Mouse (Mus musculus) embryonic fibroblast, embryonic 13.5 days (primary cell): Measurements from ENCODE around the gene Uhrf1. TPM values are rescaled to one million over a fixed set of nuclear protein-coding genes. Genes with fewer than 3 reads are reported as not detected.

Source experiments
- H3K27ac ChIP-seq: 2 replicates; pipeline ENCODE4 v1.5.1; 2012; ENCODE audit warnings: low read length, control low read depth, inconsistent platforms; ENCODE audit not compliant: insufficient read depth
- H3K4me1 ChIP-seq: 2 replicates; pipeline ENCODE4 v1.6.1; 2011; ENCODE audit warnings: low read length; ENCODE audit not compliant: control insufficient read depth, insufficient read depth
- H3K4me3 ChIP-seq: 2 replicates; pipeline ENCODE4 v1.5.1; 2011; ENCODE audit warnings: mild to moderate bottlenecking, control low read depth, low read length; ENCODE audit not compliant: insufficient read depth
- CTCF ChIP-seq: IDR thresholded peaks from 2 replicates; pipeline ENCODE4 v1.5.1; 2011; ENCODE audit warnings: mild to moderate bottlenecking, control low read depth, low read length, moderate library complexity, borderline replicate concordance; ENCODE audit not compliant: insufficient read depth
- POLR2A ChIP-seq: IDR thresholded peaks from 2 replicates; pipeline ENCODE4 v1.6.1; 2011; ENCODE audit warnings: low read depth, mild to moderate bottlenecking, control low read depth, low read length, moderate library complexity
- polyA plus RNA-seq: library from polyadenylated mRNA; stranded (reverse); fragments of >200 nt; gene quantifications from 2 replicates; pipeline ENCODE4 v1.2.4, GENCODE M21; 2011; ENCODE audit warnings: low read depth; ENCODE audit not compliant: missing spikeins, insufficient read length

Gene Uhrf1
- polyA plus RNA-seq, 1 experiment: 50.2 TPM

DNA sequence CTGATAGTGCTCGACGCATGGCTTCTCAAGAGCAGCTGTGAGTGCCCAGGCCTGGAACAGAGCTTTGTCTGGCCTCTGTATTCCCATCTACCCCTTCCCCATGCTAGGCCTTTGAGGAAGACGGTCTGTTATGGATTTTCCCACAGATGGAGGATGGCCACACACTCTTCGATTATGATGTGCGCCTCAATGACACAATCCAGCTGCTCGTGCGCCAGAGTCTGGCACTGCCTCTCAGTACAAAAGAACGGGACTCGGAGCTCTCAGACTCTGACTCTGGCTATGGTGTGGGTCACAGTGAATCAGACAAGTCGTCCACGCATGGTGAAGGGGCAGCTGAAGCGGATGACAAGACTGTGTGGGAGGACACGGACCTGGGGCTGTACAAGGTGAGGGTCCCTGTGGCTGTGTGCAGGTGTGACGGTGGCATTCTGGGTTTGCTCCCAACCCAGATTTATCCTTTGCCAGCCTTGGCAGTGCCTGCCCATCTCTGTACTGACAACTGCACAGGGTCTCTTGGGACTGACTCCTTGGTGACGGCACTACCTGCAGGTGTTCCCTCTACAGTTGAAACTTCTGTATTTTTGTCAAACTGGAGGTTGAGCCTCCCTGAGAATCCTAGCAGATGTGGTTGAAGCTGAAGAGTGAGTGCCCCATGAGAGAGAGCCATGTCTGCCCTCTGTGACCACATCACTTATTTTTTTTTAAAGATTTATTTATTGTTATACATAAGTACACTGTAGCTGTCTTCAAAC is 6.2 kb downstream of the Uhrf1 start:
- H3K27ac ChIP-seq: no peak overlapping the region
- no peaks in the 10 kb centered on the region for H3K4me1 ChIP-seq
- TF ChIP-seq CTCF (no peak), POLR2A (no peak)

DNA sequence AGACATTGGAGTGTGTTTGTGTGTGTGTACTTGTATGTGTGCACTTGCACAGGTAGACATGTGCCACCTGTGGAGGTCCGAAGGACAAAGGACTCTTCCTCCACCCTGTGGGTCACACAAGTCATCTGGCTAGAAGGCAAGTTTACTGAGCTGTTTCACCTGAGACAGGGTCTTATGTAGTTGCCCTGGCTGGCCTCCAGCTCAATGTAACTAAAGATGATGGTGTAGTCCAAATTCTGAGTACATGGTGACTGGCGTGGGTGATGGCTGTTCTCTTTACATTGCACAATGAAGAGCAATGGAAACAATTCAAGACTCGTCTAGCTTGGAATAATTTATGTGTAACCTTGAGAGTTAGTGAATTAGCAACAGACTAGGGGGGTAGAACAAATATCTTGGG is 21.3 kb downstream of the Uhrf1 start:
- TF ChIP-seq CTCF (no peak), POLR2A (no peak)
- Histone ChIP-seq H3K4me3 (no peak overlapping the region), H3K4me1 (peaks cover 4% of the 10 kb centered on the region; the same call in 1 of the 2 replicates), H3K27ac (no peak overlapping the region)

More for the DNA sequence above, 6.2 kb downstream of the Uhrf1 start:
- no peak overlapping the region for H3K4me3 ChIP-seq

DNA sequence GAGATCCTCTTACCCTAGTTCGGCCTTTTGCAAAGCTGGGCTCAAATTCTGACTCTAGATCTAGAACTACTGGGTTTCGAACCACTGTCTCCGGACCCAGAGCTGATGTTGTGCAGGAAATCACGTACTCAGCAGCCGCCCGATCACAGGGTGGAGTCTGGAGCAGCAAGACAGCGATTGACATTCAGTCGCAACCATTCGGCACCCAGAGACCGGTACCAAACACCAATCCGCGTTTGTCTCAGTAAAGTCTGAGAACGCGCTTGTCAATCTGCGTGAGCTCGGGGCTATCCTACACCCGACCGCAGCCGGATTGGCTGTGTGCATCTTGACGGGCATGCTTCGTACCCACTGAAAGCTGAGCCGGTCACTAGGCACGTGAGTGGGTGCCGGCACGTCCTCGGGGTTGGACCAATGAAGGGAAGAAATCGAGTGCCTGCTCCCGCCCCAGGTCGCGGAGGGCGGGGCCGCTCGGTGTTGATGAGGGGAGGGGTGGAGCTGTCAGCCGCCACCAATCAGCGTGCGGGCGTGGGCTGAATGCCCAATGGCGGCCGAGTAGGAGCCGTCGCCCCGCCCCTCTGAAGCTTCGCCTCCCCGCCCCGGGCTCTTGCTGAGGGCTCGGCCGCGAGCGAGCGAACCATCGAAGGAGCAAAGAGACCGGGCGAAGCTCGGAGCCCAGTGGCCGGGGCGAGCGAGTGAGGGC is 22.5 kb downstream of the Uhrf1 start, which contains the start of gene Kdm4b:
Gene Kdm4b, plus strand, starts transcription at position 613 of the 703 bp plus-strand sequence.
- H3K4me3 ChIP-seq: peak within 1 kb of the TSS; percentile 75
- H3K27ac ChIP-seq: peak within 1 kb of the TSS; percentile 56
- H3K4me1 ChIP-seq: peaks cover 4% of the 10 kb centered on the region; the same call in 1 of the 2 replicates
- TF ChIP-seq POLR2A (peak; percentile 71), CTCF (no peak)

DNA sequence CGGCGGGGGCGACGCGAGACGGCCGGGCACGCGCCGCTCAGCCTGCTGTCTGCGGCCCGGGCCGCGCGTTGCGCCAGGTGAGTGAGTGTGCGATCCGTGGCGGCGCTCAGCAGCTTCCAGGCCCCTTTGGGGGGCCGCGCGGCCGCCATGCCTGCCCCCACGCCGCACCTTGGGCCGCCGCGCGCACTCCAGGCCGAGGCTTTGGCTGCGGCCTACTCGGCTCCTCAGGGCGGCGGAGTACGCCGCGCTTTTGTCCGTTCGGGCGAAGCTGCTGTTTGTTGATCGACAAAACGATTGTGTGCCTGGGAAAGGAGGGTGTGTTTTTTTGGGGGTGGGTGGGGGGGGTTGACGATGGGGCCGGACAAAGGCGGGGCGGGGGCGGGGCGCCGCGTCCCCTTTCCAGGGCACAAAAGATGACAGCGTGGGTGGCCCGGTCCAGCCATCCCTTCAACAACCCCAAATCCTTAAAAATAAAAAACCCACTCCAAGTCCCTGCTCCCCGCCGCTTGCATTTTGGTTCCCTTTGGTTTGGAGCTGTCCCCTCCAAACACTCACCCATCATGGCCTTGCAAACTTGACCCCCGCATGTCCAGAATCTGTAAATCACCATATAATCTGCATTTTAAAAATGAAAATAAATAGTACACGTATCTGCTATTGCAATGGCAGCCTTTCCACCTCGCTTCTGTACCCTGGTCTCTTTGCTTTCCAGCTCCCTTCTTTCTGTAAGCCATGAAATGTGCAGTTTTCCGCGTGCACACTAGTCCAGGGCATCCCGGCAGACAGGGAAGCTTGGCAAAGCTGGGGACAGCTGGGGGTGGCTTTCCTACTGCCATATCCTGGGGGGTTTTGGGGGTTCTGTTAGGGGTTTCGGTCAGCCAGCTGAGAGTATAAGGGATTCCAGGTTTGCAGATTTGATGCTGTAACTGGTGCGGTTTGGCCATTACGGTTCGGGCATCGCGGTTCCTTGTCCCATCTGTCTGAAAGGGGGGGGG is 23.3 kb downstream of the Uhrf1 start:
- H3K4me3 ChIP-seq: peak overlapping the region; percentile 75
- TF ChIP-seq CTCF (no peak), POLR2A (no peak)
- H3K4me1 ChIP-seq: peaks cover 4% of the 10 kb centered on the region; the same call in 1 of the 2 replicates
- peak overlapping the region; percentile 30; the same call in 1 of the 2 replicates for H3K27ac ChIP-seq

DNA sequence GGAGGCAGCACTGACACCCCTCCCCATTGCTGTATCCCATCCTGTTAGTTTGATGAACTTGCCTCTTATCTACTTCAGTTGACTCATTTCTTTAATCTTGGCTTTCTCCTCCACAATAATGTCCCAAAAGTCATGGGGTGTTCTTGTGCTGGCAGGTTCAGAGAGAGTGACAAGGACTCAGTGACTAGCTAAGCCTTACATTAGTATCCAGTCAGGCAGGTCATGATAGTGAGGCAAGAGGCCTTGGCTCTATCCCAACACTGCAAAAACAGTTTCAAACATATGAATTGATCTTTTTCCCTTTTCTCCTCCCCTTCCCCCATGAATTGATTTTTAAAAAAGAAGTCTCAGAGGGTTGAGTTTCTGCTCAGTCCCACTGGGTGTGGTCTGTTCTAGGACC is 26.1 kb downstream of the Uhrf1 start:
- Histone ChIP-seq H3K4me3 (no peak overlapping the region), H3K27ac (no peak overlapping the region), H3K4me1 (peaks cover 4% of the 10 kb centered on the region; the same call in 1 of the 2 replicates)
- TF ChIP-seq CTCF (no peak), POLR2A (no peak)

GRCm38 (mm10) chr17:56330345-56330744 is 27.2 kb downstream of the Uhrf1 start:
- no peak overlapping the region for H3K27ac ChIP-seq
- peaks cover 7% of the 10 kb centered on the region; the same call in 1 of the 2 replicates for H3K4me1 ChIP-seq
- no peak overlapping the region for H3K4me3 ChIP-seq
- TF ChIP-seq CTCF (no peak), POLR2A (no peak)

DNA sequence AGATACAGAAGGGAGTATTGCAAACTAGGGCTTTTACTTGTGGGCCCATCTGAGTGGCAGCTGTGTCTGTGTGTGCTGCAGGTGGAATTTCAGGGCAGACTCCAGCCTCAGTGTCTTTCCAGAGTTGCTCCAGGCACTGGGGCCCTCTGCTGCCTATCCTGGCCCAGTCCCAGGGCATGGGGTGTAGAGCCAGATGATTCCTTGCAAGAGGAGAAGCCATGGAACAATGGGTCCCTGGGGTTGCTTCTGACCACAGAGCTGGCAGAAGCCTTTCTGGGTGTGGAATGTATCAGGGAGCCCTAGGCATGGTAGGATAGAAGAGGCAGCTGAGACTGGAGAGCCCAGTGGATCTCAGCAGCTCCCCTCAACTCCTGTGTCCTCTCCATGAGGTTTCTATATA is 28.1 kb downstream of the Uhrf1 start:
- no peak overlapping the region for H3K4me3 ChIP-seq
- TF ChIP-seq CTCF (no peak), POLR2A (no peak)
- H3K27ac ChIP-seq: no peak overlapping the region
- H3K4me1 ChIP-seq: peaks cover 7% of the 10 kb centered on the region; the same call in 1 of the 2 replicates

DNA sequence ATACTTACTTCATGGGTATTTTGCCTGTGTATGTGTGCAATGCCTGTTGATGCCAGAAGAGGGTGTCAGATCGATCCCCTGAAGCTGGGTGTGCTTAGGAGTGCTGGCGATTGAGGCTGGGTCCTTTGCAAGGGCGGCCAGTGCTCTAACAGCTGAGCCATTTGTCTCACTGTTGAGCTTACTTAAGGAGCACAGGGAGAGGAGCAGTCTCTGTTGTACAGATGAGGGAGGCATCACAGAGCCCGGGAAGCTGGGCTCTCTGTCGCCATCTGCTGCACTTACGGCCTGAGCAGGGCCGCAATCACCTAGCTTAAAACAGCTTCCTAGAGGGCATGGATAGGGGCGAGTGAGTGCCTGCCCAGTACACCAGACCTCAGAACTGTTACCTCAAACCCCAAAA is 29.9 kb downstream of the Uhrf1 start:
- H3K4me1 ChIP-seq: 0 out of 2 replicates have a peak, but pooled peaks cover 3% of the 10 kb centered on the region
- no peak for TF ChIP-seq POLR2A
- TF ChIP-seq CTCF: peak; percentile 25; the same call in 1 of the 2 replicates
- H3K4me3 ChIP-seq: no peak overlapping the region
- H3K27ac ChIP-seq: no peak overlapping the region

- Histone ChIP-seq H3K4me1 (0 out of 2 replicates have a peak, but pooled peaks cover 3% of the 10 kb centered on the region), H3K4me3 (no peak overlapping the region), H3K27ac (no peak overlapping the region)
- TF ChIP-seq POLR2A (no peak), CTCF (no peak)
Observed at GRCm38 (mm10) chr17:56337190-56337589, 34.1 kb downstream of the Uhrf1 start.
